Mouse (Mus musculus) regulatory T cell (primary cell): ENCODE results near the gene B3gnt5.

Source experiments
- in situ Hi-C: fragments of 300-600 bp; cut with MboI, MseI; formaldehyde crosslinking; loops from one replicate; pipeline ENCODE4 v1.15.1; 2025; ENCODE audit warnings: high pct_unique_total_duplicates

B3gnt5 gene

DNA sequence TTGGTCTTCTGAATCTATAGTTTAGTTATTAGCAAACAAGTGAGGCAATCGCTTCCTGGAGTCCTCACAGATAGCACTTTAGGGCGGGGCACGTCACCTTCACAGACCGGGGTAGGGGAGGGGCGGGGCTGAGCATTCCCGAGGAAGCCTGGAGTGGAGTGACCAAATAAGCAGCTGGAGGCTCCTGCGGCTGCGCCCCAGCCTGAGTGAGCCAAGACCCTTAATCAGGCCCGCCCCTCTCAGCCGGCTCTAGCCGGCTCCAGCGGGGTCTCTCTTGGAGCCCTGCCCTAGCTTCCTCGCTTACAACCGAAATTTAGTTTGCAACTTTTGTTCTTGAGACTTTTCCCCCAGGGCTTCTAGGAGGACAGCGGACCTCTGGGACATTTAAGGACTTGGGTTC is at the start of gene B3gnt5:
Gene B3gnt5 (plus strand): TSS at position 135 of the 400 bp plus-strand sequence.
- in situ Hi-C loops, result no loop called here

DNA sequence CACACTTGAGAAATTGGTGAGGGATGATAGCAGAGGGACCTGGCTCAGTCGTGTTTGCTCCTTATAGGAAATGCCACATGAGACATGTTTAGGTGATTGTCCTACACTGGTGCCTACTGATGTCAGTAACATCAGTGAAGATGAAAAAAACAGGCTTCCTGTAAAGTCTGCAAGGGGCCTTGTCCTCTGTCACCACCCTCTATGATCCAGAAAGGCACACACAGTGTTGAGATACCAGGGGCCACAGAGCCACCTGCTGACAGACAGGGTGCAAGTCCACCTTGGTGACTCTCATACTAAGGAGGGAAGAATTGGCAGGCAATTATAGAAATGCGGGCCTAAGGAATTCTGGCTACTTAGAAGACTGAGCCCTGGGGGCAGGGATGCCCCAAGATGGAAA is 39.0 kb upstream of the B3gnt5 start:
- in situ Hi-C loops, result loop anchor here (5.0 kb wide), 2 partner anchors 126 to 471 kb away; no protein-coding TSS in a partner anchor

DNA sequence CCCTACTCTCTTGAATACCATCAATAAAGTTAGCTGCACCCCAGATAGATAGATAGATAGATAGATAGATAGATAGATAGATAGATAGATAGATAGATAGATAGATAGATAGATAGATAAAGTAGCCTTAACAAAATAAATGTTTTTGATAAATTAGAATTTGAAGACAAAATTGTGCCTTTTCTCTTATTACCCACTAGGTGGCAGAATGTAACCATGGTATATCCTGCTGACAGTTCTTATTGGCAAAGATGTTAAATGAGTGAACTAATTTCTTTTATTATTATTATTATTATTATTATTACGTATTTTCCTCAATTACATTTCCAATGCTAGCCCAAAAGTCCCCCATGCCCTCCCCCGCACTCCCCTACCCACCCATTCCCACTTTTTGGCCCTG is 35.9 kb upstream of the B3gnt5 start:
- in situ Hi-C loops, result loop anchor here (5.0 kb wide), 2 partner anchors 123 to 468 kb away; no protein-coding TSS in a partner anchor

DNA sequence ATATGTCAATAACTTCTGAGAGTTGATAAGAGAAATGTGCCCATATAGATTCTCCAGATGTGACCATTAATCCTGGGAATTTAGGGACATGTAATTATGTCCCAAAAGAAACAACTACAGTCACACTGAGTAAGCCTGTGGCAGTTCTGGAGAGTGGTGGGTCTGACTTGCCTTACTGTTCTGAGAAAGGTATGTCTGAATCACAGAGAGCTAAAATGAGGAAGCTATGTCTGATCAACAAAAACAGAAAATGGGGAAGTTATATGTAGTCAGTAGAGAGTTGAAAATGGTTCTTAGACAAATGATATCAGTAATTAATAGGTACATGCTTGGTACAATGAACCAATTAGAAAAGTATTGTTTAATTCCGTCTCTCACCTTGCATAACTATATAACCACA is 27.1 kb upstream of the B3gnt5 start:
- in situ Hi-C loops, result no loop called here

DNA sequence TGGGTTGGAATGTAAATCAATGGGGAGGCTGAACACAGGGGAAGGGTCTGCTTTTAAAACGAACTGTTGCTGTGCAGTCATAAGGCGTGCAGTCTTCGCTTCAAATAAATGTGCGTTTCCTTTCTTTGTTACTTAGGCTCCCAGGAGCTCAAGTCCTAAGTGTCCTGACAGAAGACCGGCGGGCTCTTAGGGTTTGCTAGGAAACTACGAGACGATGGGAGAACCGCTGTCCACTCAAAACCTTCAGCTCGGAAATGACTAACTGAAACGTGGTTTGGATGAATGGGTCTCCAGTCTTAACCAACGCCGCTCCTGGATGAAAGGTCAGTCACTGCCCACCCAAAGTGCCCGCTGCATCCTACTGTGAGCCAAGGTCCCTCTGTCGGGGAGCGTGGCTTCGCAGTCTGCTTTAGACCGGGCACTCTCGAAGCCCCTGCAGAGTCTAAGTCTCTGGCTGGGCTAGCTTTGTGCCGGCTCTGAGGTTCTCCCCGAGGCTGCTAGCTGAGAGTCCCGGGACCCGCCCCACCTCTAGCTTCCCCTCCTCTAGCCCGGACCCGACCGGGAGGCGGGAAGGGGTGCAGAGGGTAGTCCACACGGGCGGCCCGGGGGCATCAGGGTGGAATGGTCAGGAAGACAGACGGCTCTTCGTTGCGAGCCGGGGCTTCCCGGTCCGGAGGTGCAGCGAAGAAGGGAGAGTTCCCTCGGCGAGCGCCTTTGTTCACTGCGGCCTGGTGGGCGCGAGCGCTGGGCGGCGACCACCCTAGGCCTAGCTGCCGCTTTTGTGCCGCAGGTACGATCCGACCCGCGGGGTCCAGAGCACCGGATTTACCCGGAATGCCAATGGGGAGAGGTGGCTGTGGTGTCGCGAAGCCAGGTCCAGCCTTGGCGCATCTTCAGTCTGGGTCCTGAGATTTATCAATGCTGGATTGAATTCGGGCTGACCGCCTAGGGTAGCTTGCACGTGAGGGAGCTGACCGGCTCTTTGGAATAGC is 793 bp downstream of the B3gnt5 start:
- in situ Hi-C loops, result no loop called here

DNA sequence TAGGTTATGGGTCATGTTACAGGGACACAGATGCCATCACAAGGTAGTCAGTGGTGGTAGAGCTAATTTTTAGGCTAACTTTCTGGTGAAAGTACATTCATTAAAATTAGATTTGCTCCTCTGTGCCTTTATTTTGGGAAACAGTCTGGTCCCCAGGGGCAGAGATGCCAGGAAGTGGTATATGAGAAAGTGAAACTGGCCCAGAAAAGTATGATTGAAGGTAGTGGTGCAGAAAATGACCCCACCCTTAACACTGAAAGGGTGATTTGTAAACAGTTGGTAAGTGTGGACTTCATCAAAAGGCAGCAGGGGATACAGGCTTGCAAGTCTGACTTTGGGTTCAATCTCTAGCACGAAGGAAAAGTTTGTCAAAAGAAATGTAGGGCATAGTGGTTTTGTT is 1.7 kb downstream of the B3gnt5 start:
- in situ Hi-C loops, result no loop called here

DNA sequence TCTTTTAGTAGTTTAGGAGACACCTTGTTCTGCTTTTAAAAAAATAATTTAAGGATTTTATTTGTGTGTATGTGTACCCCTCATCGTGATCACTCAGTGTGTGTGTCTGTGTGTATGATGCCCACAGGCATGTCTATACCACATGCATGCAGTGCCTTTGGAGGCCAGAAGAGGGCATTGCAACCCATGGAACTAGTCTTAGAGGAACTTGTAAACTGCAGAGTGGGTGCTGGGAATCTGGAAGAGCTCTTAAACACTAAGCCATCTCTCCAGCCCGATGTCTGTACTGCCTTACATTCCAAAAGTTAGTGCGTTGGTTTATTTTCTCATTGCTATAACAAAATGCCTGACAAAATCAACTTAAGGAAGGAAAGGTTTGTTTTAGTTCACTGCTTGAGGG is 6.1 kb downstream of the B3gnt5 start:
- in situ Hi-C loops, result no loop called here

DNA sequence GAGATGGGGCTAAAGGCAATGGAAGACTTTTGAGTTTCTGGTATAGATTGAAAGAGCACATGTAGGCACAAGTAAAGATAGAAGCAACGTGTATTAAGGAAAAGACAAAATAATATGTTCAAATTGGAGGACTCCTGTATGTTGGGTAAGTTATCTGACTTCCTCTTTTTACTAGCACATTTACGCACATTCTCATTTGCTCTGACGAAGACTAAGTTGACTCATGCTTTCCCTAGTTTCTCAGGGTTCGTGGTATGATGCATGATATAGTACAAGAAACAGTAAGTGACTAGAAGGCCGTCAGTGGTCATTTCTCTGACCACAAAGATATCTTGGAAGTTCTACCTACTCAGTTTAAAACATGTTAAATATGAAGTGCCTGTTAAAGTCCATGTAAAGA is 8.0 kb downstream of the B3gnt5 start:
- in situ Hi-C loops, result no loop called here

DNA sequence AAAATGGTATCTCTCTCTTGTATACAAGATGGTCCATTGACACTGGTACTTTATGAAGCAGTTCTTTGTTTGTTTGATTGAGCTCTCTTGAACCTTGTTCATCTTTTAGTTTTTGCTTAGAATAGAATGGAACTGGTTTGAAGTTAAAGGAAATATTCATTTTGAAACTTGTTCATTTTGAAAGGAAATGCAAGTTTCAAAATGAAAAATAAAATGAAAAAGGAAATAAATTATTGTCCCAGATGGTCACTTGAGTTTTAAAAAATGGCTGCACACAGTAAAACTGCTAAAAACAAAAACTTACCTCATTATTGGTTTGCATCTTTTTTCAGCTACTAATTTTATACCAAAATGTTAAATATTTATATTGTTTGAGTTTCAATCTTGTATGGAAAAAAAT is 12.0 kb downstream of the B3gnt5 start:
- in situ Hi-C loops, result no loop called here

DNA sequence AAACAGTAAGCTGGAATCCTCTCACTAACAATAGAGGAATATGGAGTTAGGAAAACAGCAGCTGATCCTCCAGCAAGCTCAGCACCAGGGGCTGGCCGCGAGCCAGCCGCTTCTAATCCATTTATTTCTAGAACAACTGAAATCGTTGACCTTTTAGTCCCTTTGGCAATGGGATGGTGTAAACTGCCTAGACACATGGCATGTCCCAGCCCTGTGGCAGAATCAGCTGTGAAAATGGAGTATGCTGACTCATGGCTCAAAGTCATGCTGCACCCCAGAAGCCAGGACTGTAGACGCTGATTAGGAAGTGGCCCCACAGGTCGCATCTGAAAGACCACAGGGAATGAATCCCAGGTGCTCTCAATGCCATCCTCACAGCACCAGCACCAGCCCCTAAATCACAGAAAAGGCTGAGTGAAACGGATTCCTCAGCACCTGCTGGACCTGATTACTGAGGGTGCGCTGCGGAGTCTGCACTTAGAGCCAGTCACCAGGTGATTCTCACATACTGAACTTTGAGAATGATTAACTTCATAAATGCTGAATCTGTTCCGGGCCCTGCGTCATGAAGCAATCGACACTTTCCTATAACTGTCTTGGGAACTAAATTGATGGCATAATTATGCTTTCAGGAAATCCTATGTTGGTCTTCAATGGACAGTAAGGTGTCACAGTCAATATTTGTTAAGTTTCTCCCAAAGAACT is 26.5 kb downstream of the B3gnt5 start:
- in situ Hi-C loops, result loop anchor here (10.0 kb wide), 1 partner anchor 228 kb away; no protein-coding TSS in a partner anchor

DNA sequence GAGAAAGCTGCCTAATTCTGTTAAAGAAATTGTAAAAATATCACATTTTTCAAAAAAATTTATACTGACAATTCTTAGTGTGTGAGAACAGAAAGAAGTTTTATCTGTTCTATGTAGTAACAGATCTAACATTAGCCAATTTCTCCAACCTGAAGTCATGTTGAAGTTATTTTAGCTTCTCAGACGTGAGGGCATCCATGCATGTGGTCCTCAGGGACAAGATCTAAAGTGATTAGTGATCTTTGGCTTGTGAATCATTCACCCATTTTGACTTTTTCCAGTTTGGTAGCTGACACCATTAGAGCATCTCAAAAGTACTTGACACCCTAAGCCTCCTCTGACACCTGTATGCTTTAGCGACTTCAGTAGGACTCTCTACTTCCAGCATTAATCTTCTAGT is 29.9 kb downstream of the B3gnt5 start:
- in situ Hi-C loops, result loop anchor here (10.0 kb wide), 1 partner anchor 225 kb away; no protein-coding TSS in a partner anchor

DNA sequence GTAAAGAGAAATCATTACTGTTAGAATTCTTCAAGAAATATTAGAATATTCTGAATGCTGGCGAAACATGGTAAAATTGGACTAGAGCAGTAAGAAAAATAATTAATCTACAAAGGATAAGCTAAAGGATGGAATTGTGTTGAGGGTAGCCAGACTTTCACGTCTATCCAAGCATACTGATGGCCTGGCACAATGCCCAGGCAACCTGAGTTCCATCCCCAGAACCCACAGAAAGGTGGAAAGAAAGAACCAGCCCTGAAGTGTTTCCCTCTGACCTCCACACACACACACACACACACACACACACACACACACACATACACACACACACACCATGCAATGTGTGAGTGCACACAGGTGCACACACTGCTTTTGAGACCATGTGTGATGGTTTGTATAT is 58.8 kb downstream of the B3gnt5 start:
- in situ Hi-C loops, result no loop called here
